Mouse (Mus musculus) G1E-ER4 (cell line): ENCODE measurements around the gene Pla2g6. TPM values are rescaled to one million over a fixed set of nuclear protein-coding genes. Genes with fewer than 3 reads are reported as not detected.

Experiments used
- GATA1 ChIP-seq: IDR thresholded peaks from one replicate; pipeline ENCODE4 v1.8.0; 2012; ENCODE audit warnings: low read length, inconsistent platforms
- polyA plus RNA-seq: library from polyadenylated mRNA; stranded (reverse); fragments of >175 nt; gene quantifications from 2 replicates; pipeline ENCODE4 v1.2.3, GENCODE M21; 2012

Gene Pla2g6
- polyA plus RNA-seq, 1 experiment = 25.1 TPM

GRCm38 (mm10) chr15:79244071-79244893, 83.9 kb downstream of the Pla2g6 start:
- no peak for TF ChIP-seq GATA1

- no peak for TF ChIP-seq GATA1
These were observed 84.8 kb downstream of the Pla2g6 start for GRCm38 (mm10) chr15:79243234-79244042.

- TF ChIP-seq GATA1 = no peak
These were observed 85.5 kb downstream of the Pla2g6 start for GRCm38 (mm10) chr15:79242574-79243233.

GRCm38 (mm10) chr15:79238036-79238435, 90.2 kb downstream of the Pla2g6 start:
- no peak for TF ChIP-seq GATA1

Other genes with a start within 250 kb of the Pla2g6 start
- gene Micall1, start 219.5 kb downstream of the Pla2g6 start, polyA plus RNA-seq = 25.5 and 25.7 TPM in 2 replicates
- gene Polr2f, start 187.4 kb downstream of the Pla2g6 start, polyA plus RNA-seq = 327 and 357 TPM in 2 replicates
- 0.24 TPM in 1 of 2 replicates, not detected in the other for gene 1700088E04Rik, start 187.1 kb downstream of the Pla2g6 start, polyA plus RNA-seq
- not detected in 2 replicates for gene Sox10, start 163.2 kb downstream of the Pla2g6 start, polyA plus RNA-seq
- 17.0 and 20.7 TPM in 2 replicates for gene Pick1, start 99.2 kb downstream of the Pla2g6 start, polyA plus RNA-seq
- 0.03 and 0.06 TPM in 2 replicates for gene Gm49486, start 99.0 kb downstream of the Pla2g6 start, polyA plus RNA-seq
- gene Slc16a8, start 73.6 kb downstream of the Pla2g6 start, polyA plus RNA-seq = not detected in 2 replicates
- not detected in 2 replicates for gene Baiap2l2, start 42.9 kb downstream of the Pla2g6 start, polyA plus RNA-seq
- gene Maff, start 18.2 kb upstream of the Pla2g6 start, polyA plus RNA-seq = 3.6 and 4.1 TPM in 2 replicates
- 18.0 and 25.1 TPM in 2 replicates for gene Tmem184b, start 75.2 kb upstream of the Pla2g6 start, polyA plus RNA-seq
- not detected in 2 replicates for gene Csnk1e, start 127.2 kb upstream of the Pla2g6 start, polyA plus RNA-seq
- not detected in 2 replicates for gene Kcnj4, start 176.9 kb upstream of the Pla2g6 start, polyA plus RNA-seq
- not detected in 2 replicates for gene Kdelr3, start 188.0 kb upstream of the Pla2g6 start, polyA plus RNA-seq
- gene Ddx17, start 218.4 kb upstream of the Pla2g6 start, polyA plus RNA-seq = 65.7 and 86.5 TPM in 2 replicates